Mouse (Mus musculus): ENCODE results near the gene Lipt1.

DNA sequence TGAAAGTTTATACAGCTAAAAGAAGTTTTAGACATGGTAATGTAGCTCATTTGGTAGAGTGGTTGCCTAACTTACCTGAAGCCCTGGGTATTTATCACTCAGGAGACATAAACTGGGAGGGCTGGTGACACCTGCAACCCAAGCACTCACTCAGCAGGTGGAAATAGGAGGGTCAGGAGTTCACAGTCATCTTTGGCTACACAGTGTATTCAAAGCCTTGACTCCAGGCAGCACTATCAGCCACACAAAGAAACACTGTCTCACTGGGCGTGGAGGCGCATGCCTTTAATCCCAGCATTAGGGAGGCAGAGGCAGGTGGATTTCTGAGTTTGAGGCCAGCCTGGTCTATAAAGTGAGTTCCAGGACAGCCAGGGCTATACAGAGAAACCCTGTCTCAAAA is 41.2 kb downstream of the Lipt1 start:
- TF ChIP-seq CTCF (IDR thresholded peaks at IDR 0.05; ENCODE audit: control insufficient read depth, insufficient read depth, low read length) (no peak), POLR2A (IDR thresholded peaks at IDR 0.05; ENCODE audit: borderline replicate concordance, control insufficient read depth, low read depth, low read length) (no peak)

Data from bone marrow, adult 2 months (tissue).